Mouse (Mus musculus) myocyte (in vitro differentiated cells): ENCODE data around the gene Mmaa. TPM values are rescaled to one million over a fixed set of nuclear protein-coding genes. Genes with fewer than 3 reads are reported as not detected.
A peak's percentile ranks its signal among the peaks of the same experiment; 100 is the strongest.

ENCODE experiments used
- H3K27me3 ChIP-seq: one replicate; pipeline ENCODE4 v1.6.1; 2011; ENCODE audit not compliant: control insufficient read depth, insufficient read depth, insufficient read length
- H3K36me3 ChIP-seq: one replicate; pipeline ENCODE4 v1.6.1; 2011; ENCODE audit not compliant: control insufficient read depth, insufficient read depth
- H3K4me2 ChIP-seq: one replicate; pipeline ENCODE4 v1.6.1; 2011; ENCODE audit warnings: low read depth, control low read depth
- H3K4me3 ChIP-seq: one replicate; pipeline ENCODE4 v1.5.1; 2011; ENCODE audit warnings: mild to moderate bottlenecking, control low read depth, moderate library complexity
- H3K79me2 ChIP-seq: one replicate; pipeline ENCODE4 v1.6.1; 2011; ENCODE audit not compliant: control insufficient read depth, insufficient read depth
- H3ac ChIP-seq: one replicate; pipeline ENCODE4 v1.6.1; 2011; ENCODE audit not compliant: control insufficient read depth, insufficient read length
- CEBPB ChIP-seq: IDR thresholded peaks from 2 replicates; pipeline ENCODE4 v1.6.1; 2011; ENCODE audit warnings: mild to moderate bottlenecking, moderate library complexity; ENCODE audit not compliant: poor library complexity, insufficient read depth, severe bottlenecking
- E2F4 ChIP-seq: IDR thresholded peaks from one replicate; pipeline ENCODE4 v1.6.1; 2011; ENCODE audit warnings: mild to moderate bottlenecking, control low read depth, moderate library complexity; ENCODE audit not compliant: insufficient read depth
- MAX ChIP-seq: IDR thresholded peaks from one replicate; pipeline ENCODE4 v1.6.1; 2011; ENCODE audit warnings: low read depth, mild to moderate bottlenecking, control low read depth
- MYOD1 ChIP-seq, 3 experiments: IDR thresholded peaks; one replicate each; pipeline ENCODE4 v1.6.1; 2011; ENCODE audit warnings: control low read depth in 2 of 3, low read depth in 2 of 3, mild to moderate bottlenecking in 2 of 3, moderate library complexity in 1 of 3; ENCODE audit not compliant: insufficient read length in 2 of 3, control insufficient read depth in 1 of 3
- MYOG ChIP-seq, 3 experiments: IDR thresholded peaks; one replicate each; pipeline ENCODE4 v1.6.1; 2011; ENCODE audit warnings: control low read depth in 2 of 3, low read depth in 2 of 3, mild to moderate bottlenecking in 2 of 3; ENCODE audit not compliant: insufficient read length in 2 of 3, control insufficient read depth in 1 of 3, insufficient read depth in 1 of 3
- POLR2A ChIP-seq: IDR thresholded peaks from one replicate; pipeline ENCODE4 v1.6.1; 2011; ENCODE audit warnings: low read depth, mild to moderate bottlenecking, control low read depth, moderate library complexity; ENCODE audit not compliant: insufficient read length
- POLR2AphosphoS2 ChIP-seq: IDR thresholded peaks from one replicate; pipeline ENCODE4 v1.6.1; 2011; ENCODE audit warnings: low read depth, control low read depth; ENCODE audit not compliant: insufficient read length
- REST ChIP-seq: IDR thresholded peaks from one replicate; pipeline ENCODE4 v1.6.1; 2011; ENCODE audit warnings: mild to moderate bottlenecking, control low read depth, moderate library complexity; ENCODE audit not compliant: insufficient read depth, insufficient read length
- SRF ChIP-seq: IDR thresholded peaks from one replicate; pipeline ENCODE4 v1.6.1; 2011; ENCODE audit warnings: low read depth; ENCODE audit not compliant: control insufficient read depth, insufficient read length
- TCF12 ChIP-seq: IDR thresholded peaks from one replicate; pipeline ENCODE4 v1.6.1; 2011; ENCODE audit warnings: mild to moderate bottlenecking, control low read depth; ENCODE audit not compliant: poor library complexity, insufficient read depth, severe bottlenecking
- TCF3 ChIP-seq: IDR thresholded peaks from one replicate; pipeline ENCODE4 v1.6.1; 2011; ENCODE audit warnings: low read depth, control low read depth; ENCODE audit not compliant: insufficient read length
- USF1 ChIP-seq: IDR thresholded peaks from one replicate; pipeline ENCODE4 v1.6.1; 2011; ENCODE audit warnings: low read depth, mild to moderate bottlenecking, control low read depth, moderate library complexity
- polyA plus RNA-seq: library from polyadenylated mRNA; unstranded; fragments of >200 nt; fragmentation: generic; extraction: Trizol; gene quantifications from one replicate; pipeline ENCODE4 v1.2.1, GENCODE M21; 2012; ENCODE audit warnings: missing spikeins

Gene Mmaa
- polyA plus RNA-seq, 1 experiment, result 5.9 TPM

- Histone ChIP-seq H3K79me2 (peaks cover 9% of the 10 kb centered on the region), H3K4me3 (no peak overlapping the region), H3ac (no peak overlapping the region), H3K27me3 (no peaks in the 10 kb centered on the region), H3K4me2 (no peak overlapping the region), H3K36me3 (no peaks in the 10 kb centered on the region)
- TF ChIP-seq TCF3, result no peak
Measured at GRCm38 (mm10) chr8:79289592-79289991, 5.1 kb downstream of the Mmaa start.

- H3ac ChIP-seq, result no peak overlapping the region
- H3K4me2 ChIP-seq, result no peak overlapping the region
- TF ChIP-seq CEBPB, result no peak
- no peak for TF ChIP-seq POLR2AphosphoS2
- no peak for TF ChIP-seq TCF3
- no peak for TF ChIP-seq MYOD1 (IDR thresholded peaks at IDR 0.05; ENCODE audit: control insufficient read depth in 1 of 3, insufficient read length in 2 of 3, low read depth in 2 of 3)
- no peak for TF ChIP-seq MYOG (IDR thresholded peaks at IDR 0.05; ENCODE audit: control insufficient read depth in 1 of 3, insufficient read depth in 1 of 3, insufficient read length in 2 of 3, low read depth in 2 of 3)
- TF ChIP-seq REST, result no peak
- TF ChIP-seq E2F4, result no peak
- no peak for TF ChIP-seq POLR2A
- TF ChIP-seq SRF, result no peak
- no peak for TF ChIP-seq USF1
- no peak for TF ChIP-seq MAX
- no peak for TF ChIP-seq TCF12
- H3K27me3 ChIP-seq, result no peaks in the 10 kb centered on the region
- H3K79me2 ChIP-seq, result peaks cover 9% of the 10 kb centered on the region
- H3K36me3 ChIP-seq, result peaks cover under 1% of the 10 kb centered on the region
- no peak overlapping the region for H3K4me3 ChIP-seq
Measured at GRCm38 (mm10) chr8:79288681-79289080, 6.1 kb downstream of the Mmaa start.

- Histone ChIP-seq H3K36me3 (peaks cover 4% of the 10 kb centered on the region), H3K4me3 (no peak overlapping the region), H3K79me2 (peaks cover 9% of the 10 kb centered on the region), H3K4me2 (no peak overlapping the region), H3K27me3 (no peaks in the 10 kb centered on the region), H3ac (no peak overlapping the region)
- TF ChIP-seq E2F4 (no peak), SRF (no peak), MAX (no peak), CEBPB (no peak), MYOG (IDR thresholded peaks at IDR 0.05; ENCODE audit: control insufficient read depth in 1 of 3, insufficient read depth in 1 of 3, insufficient read length in 2 of 3, low read depth in 2 of 3) (no peak), POLR2A (no peak), TCF3 (no peak), REST (no peak), MYOD1 (IDR thresholded peaks at IDR 0.05; ENCODE audit: control insufficient read depth in 1 of 3, insufficient read length in 2 of 3, low read depth in 2 of 3) (no peak), POLR2AphosphoS2 (no peak), TCF12 (no peak), USF1 (no peak)
Measured at GRCm38 (mm10) chr8:79288250-79288649, 6.5 kb downstream of the Mmaa start.

- H3K36me3 ChIP-seq, result peaks cover 4% of the 10 kb centered on the region
- H3ac ChIP-seq, result no peak overlapping the region
- H3K4me2 ChIP-seq, result no peak overlapping the region
- H3K27me3 ChIP-seq, result no peaks in the 10 kb centered on the region
- no peaks in the 10 kb centered on the region for H3K79me2 ChIP-seq
- H3K4me3 ChIP-seq, result no peak overlapping the region
- TF ChIP-seq MYOG (IDR thresholded peaks at IDR 0.05; ENCODE audit: control insufficient read depth in 1 of 3, insufficient read depth in 1 of 3, insufficient read length in 2 of 3, low read depth in 2 of 3) (no peak), REST (no peak), MYOD1 (IDR thresholded peaks at IDR 0.05; ENCODE audit: control insufficient read depth in 1 of 3, insufficient read length in 2 of 3, low read depth in 2 of 3) (no peak), POLR2A (no peak), SRF (no peak), TCF3 (no peak), USF1 (no peak), MAX (no peak), TCF12 (no peak), CEBPB (no peak)
Measured at GRCm38 (mm10) chr8:79286424-79286823, 8.3 kb downstream of the Mmaa start.

GRCm38 (mm10) chr8:79284626-79285025 lies 10.1 kb downstream of the Mmaa start:
- H3ac ChIP-seq, result no peak overlapping the region
- no peaks in the 10 kb centered on the region for H3K27me3 ChIP-seq
- no peaks in the 10 kb centered on the region for H3K79me2 ChIP-seq
- H3K4me2 ChIP-seq, result peak overlapping the region; percentile 5
- H3K36me3 ChIP-seq, result peaks cover 4% of the 10 kb centered on the region
- no peak for TF ChIP-seq MYOD1 (IDR thresholded peaks at IDR 0.05; ENCODE audit: control insufficient read depth in 1 of 3, insufficient read length in 2 of 3, low read depth in 2 of 3)
- no peak for TF ChIP-seq POLR2AphosphoS2
- TF ChIP-seq TCF3, result no peak
- no peak for TF ChIP-seq E2F4
- TF ChIP-seq CEBPB, result no peak
- TF ChIP-seq USF1, result no peak
- no peak for TF ChIP-seq TCF12
- no peak for TF ChIP-seq REST
- TF ChIP-seq MAX, result no peak
- TF ChIP-seq SRF, result no peak
- no peak for TF ChIP-seq POLR2A
- TF ChIP-seq MYOG (IDR thresholded peaks at IDR 0.05; ENCODE audit: control insufficient read depth in 1 of 3, insufficient read depth in 1 of 3, insufficient read length in 2 of 3, low read depth in 2 of 3), result no peak
- no peak overlapping the region for H3K4me3 ChIP-seq
